Mouse (Mus musculus): ENCODE data around the gene Fahd2a. TPM values are rescaled to one million over a fixed set of nuclear protein-coding genes. Genes with fewer than 3 reads are reported as not detected.
A peak's percentile ranks its signal among the peaks of the same experiment; 100 is the strongest.

Gene Fahd2a
- total RNA-seq, 2 experiments from 2014 or later = 19.8 to 21.6 TPM

- no peak overlapping the region for H3K27ac ChIP-seq
- TF ChIP-seq CTCF (conservative IDR thresholded peaks at IDR 0.05) = no peak
- no peak overlapping the region for H3K4me3 ChIP-seq
- no peak for DNase-seq (ENCODE audit: low spot score in 2 of 2)
Measured at GRCm38 (mm10) chr2:127459341-127459740, 15.0 kb upstream of the Fahd2a start.

- H3K27ac ChIP-seq = no peak overlapping the region
- H3K4me3 ChIP-seq = no peak overlapping the region
- TF ChIP-seq CTCF (conservative IDR thresholded peaks at IDR 0.05) = peak; percentile 97
- DNase-seq (ENCODE audit: low spot score in 2 of 2) = peak; percentile 40 to 72
Measured at GRCm38 (mm10) chr2:127453764-127454163, 9.4 kb upstream of the Fahd2a start.

- TF ChIP-seq CTCF (conservative IDR thresholded peaks at IDR 0.05) = no peak
Measured at GRCm38 (mm10) chr2:127453141-127453540, 8.8 kb upstream of the Fahd2a start.

GRCm38 (mm10) chr2:127451748-127452147 is 7.4 kb upstream of the Fahd2a start:
- H3K4me3 ChIP-seq = no peak overlapping the region
- no peak overlapping the region for H3K27ac ChIP-seq
- DNase-seq (ENCODE audit: low spot score in 2 of 2) = no peak
- TF ChIP-seq CTCF (conservative IDR thresholded peaks at IDR 0.05) = no peak

More at GRCm38 (mm10) chr2:127453141-127453540, 8.8 kb upstream of the Fahd2a start:
- Histone ChIP-seq H3K4me3 (no peak overlapping the region), H3K27ac (no peak overlapping the region)
- no peak for DNase-seq (ENCODE audit: low spot score in 2 of 2)

GRCm38 (mm10) chr2:127449691-127450090 is 5.3 kb upstream of the Fahd2a start:
- H3K27ac ChIP-seq = no peak overlapping the region
- no peak overlapping the region for H3K4me3 ChIP-seq
- no peak for DNase-seq (ENCODE audit: low spot score in 2 of 2)
- no peak for TF ChIP-seq CTCF (conservative IDR thresholded peaks at IDR 0.05)

- H3K4me3 ChIP-seq = no peak overlapping the region
- H3K27ac ChIP-seq = no peak overlapping the region
- no peak for DNase-seq (ENCODE audit: low spot score in 2 of 2)
- no peak for TF ChIP-seq CTCF (conservative IDR thresholded peaks at IDR 0.05)
Measured at GRCm38 (mm10) chr2:127446847-127447246, 2.5 kb upstream of the Fahd2a start.

GRCm38 (mm10) chr2:127437697-127438096 is 6.7 kb downstream of the Fahd2a start:
- H3K27ac ChIP-seq = no peak overlapping the region
- no peak for DNase-seq (ENCODE audit: low spot score in 2 of 2)
- TF ChIP-seq CTCF (conservative IDR thresholded peaks at IDR 0.05) = no peak
- H3K4me3 ChIP-seq = no peak overlapping the region

- Histone ChIP-seq H3K4me3 (no peak overlapping the region), H3K27ac (no peak overlapping the region)
- no peak for TF ChIP-seq CTCF (conservative IDR thresholded peaks at IDR 0.05)
- no peak for DNase-seq (ENCODE audit: low spot score in 2 of 2)
Measured at GRCm38 (mm10) chr2:127435554-127435953, 8.8 kb downstream of the Fahd2a start.

- H3K27ac ChIP-seq = no peak overlapping the region
- H3K4me3 ChIP-seq = no peak overlapping the region
- TF ChIP-seq CTCF (conservative IDR thresholded peaks at IDR 0.05) = peak; percentile 74
- no peak for DNase-seq (ENCODE audit: low spot score in 2 of 2)
Measured at GRCm38 (mm10) chr2:127435135-127435534, 9.2 kb downstream of the Fahd2a start.

- TF ChIP-seq CTCF (conservative IDR thresholded peaks at IDR 0.05) = no peak
- DNase-seq (ENCODE audit: low spot score in 2 of 2) = no peak
- H3K27ac ChIP-seq = no peak overlapping the region
Measured at GRCm38 (mm10) chr2:127433487-127434295, 10.7 kb downstream of the Fahd2a start.

GRCm38 (mm10) chr2:127430238-127430637 is 14.1 kb downstream of the Fahd2a start:
- Histone ChIP-seq H3K4me3 (no peak overlapping the region), H3K27ac (no peak overlapping the region)
- peak; percentile 91 for TF ChIP-seq CTCF (conservative IDR thresholded peaks at IDR 0.05)
- peak; percentile 55 for DNase-seq (ENCODE audit: low spot score in 2 of 2)

More at GRCm38 (mm10) chr2:127433487-127434295, 10.7 kb downstream of the Fahd2a start:
- H3K4me3 ChIP-seq = no peak overlapping the region

GRCm38 (mm10) chr2:127424977-127425376 is 19.4 kb downstream of the Fahd2a start, which contains the start of gene Gpat2:
Gene Gpat2, plus strand, starts transcription at chr2:127425199.
- Histone ChIP-seq H3K27ac (no peak within 1 kb of the TSS), H3K4me3 (no peak within 1 kb of the TSS)
- TF ChIP-seq CTCF (conservative IDR thresholded peaks at IDR 0.05) = no peak
- DNase-seq (ENCODE audit: low spot score in 2 of 2) = no peak

GRCm38 (mm10) chr2:127418266-127418970 is 25.9 kb downstream of the Fahd2a start:
- H3K4me3 ChIP-seq = no peak overlapping the region
- TF ChIP-seq CTCF (conservative IDR thresholded peaks at IDR 0.05) = no peak
- no peak overlapping the region for H3K27ac ChIP-seq
- DNase-seq (ENCODE audit: low spot score in 2 of 2) = no peak
